Mouse (Mus musculus) bone marrow, adult 2 months (tissue): ENCODE results near the gene Racgap1.

Source experiments
- CTCF ChIP-seq: fragments of 200-500 bp; IDR thresholded peaks from 2 replicates; pipeline ENCODE4 v1.5.1; 2011; ENCODE audit warnings: low read length, control low read depth; ENCODE audit not compliant: control insufficient read depth, insufficient read depth
- POLR2A ChIP-seq: fragments of 200-500 bp; IDR thresholded peaks from 2 replicates; pipeline ENCODE4 v1.6.1; 2011; ENCODE audit warnings: low read depth, mild to moderate bottlenecking, control low read depth, low read length, borderline replicate concordance; ENCODE audit not compliant: control insufficient read depth

- TF ChIP-seq CTCF: no peak
- no peak for TF ChIP-seq POLR2A
Measured at GRCm38 (mm10) chr15:99584407-99585202, 66.9 kb downstream of the Racgap1 start.
